Mouse (Mus musculus): ENCODE data around the gene Dlg4. TPM values are rescaled to one million over a fixed set of nuclear protein-coding genes. Genes with fewer than 3 reads are reported as not detected.

The Dlg4 gene
- total and polyA plus RNA-seq, 3 experiments: 1.1 to 14.0 (median 12.1) TPM

- Histone ChIP-seq H3K27me3 (ENCODE audit: insufficient read depth, low read length) (peaks cover 44% of the 10 kb centered on the region), H3K4me3 (ENCODE audit: low read depth, low read length) (no peak overlapping the region), H3K9me3 (replicated peaks) (no peaks in the 10 kb centered on the region), H3K4me1 (ENCODE audit: insufficient read depth, low read depth, low read length) (peaks cover 6% of the 10 kb centered on the region), H3K36me3 (replicated peaks) (no peaks in the 10 kb centered on the region)
- DNase-seq (ENCODE audit: low spot score) (no peak), ATAC-seq (ENCODE audit: extremely low read depth, insufficient number of reproducible peaks, low FRiP score, poor library complexity, severe bottlenecking) (no peak)
- TF ChIP-seq TAL1 (conservative IDR thresholded peaks at IDR 0.05; ENCODE audit: low read depth, low read length): no peak
- no peak for TF ChIP-seq GATA1 (IDR thresholded peaks at IDR 0.05; ENCODE audit: borderline replicate concordance, low read length)
- TF ChIP-seq CTCF (IDR thresholded peaks at IDR 0.05; ENCODE audit: low read depth, low read length): no peak
- no peak for TF ChIP-seq GATA2 (IDR thresholded peaks at IDR 0.05; ENCODE audit: borderline replicate concordance, low read depth, low read length)
- TF ChIP-seq POLR2AphosphoS5 (IDR thresholded peaks at IDR 0.05; ENCODE audit: insufficient replicate concordance, low read depth, low read length): no peak
Observed at GRCm38 (mm10) chr11:70053156-70053555, 36.4 kb downstream of the Dlg4 start.

GRCm38 (mm10) chr11:70053898-70054570 is 37.3 kb downstream of the Dlg4 start, which contains the start of gene Asgr1:
Asgr1 (plus strand) TSS chr11:70054085.
- peaks cover 44% of the 10 kb centered on the region for H3K27me3 ChIP-seq (ENCODE audit: insufficient read depth, low read length)
- H3K4me3 ChIP-seq (ENCODE audit: low read depth, low read length): no peak within 1 kb of the TSS
- H3K36me3 ChIP-seq (replicated peaks): no peaks in the 10 kb centered on the region
- H3K9me3 ChIP-seq (replicated peaks): no peaks in the 10 kb centered on the region
- DNase-seq (ENCODE audit: low spot score) (no peak), ATAC-seq (ENCODE audit: extremely low read depth, insufficient number of reproducible peaks, low FRiP score, poor library complexity, severe bottlenecking) (no peak)
- peaks cover 6% of the 10 kb centered on the region for H3K4me1 ChIP-seq (ENCODE audit: insufficient read depth, low read depth, low read length)
- TF ChIP-seq POLR2AphosphoS5 (IDR thresholded peaks at IDR 0.05; ENCODE audit: insufficient replicate concordance, low read depth, low read length): no peak
- TF ChIP-seq GATA1 (IDR thresholded peaks at IDR 0.05; ENCODE audit: borderline replicate concordance, low read length): no peak
- TF ChIP-seq CTCF (IDR thresholded peaks at IDR 0.05; ENCODE audit: low read depth, low read length): no peak
- TF ChIP-seq TAL1 (conservative IDR thresholded peaks at IDR 0.05; ENCODE audit: low read depth, low read length): no peak
- no peak for TF ChIP-seq GATA2 (IDR thresholded peaks at IDR 0.05; ENCODE audit: borderline replicate concordance, low read depth, low read length)

- TF ChIP-seq TAL1 (conservative IDR thresholded peaks at IDR 0.05; ENCODE audit: low read depth, low read length): no peak
- TF ChIP-seq CTCF (IDR thresholded peaks at IDR 0.05; ENCODE audit: low read depth, low read length): peak; percentile 92
- H3K36me3 ChIP-seq (replicated peaks): no peaks in the 10 kb centered on the region
- peaks cover 40% of the 10 kb centered on the region for H3K27me3 ChIP-seq (ENCODE audit: insufficient read depth, low read length)
- DNase-seq (ENCODE audit: low spot score): peak; percentile 60
- ATAC-seq (ENCODE audit: extremely low read depth, insufficient number of reproducible peaks, low FRiP score, poor library complexity, severe bottlenecking): no peak
- peaks cover 6% of the 10 kb centered on the region for H3K4me1 ChIP-seq (ENCODE audit: insufficient read depth, low read depth, low read length)
- H3K9me3 ChIP-seq (replicated peaks): no peaks in the 10 kb centered on the region
- no peak overlapping the region for H3K4me3 ChIP-seq (ENCODE audit: low read depth, low read length)
Observed at GRCm38 (mm10) chr11:70055618-70056214, 39.0 kb downstream of the Dlg4 start.

GRCm38 (mm10) chr11:70057805-70058204 is 41.1 kb downstream of the Dlg4 start:
- no peak for DNase-seq (ENCODE audit: low spot score)
- TF ChIP-seq POLR2AphosphoS5 (IDR thresholded peaks at IDR 0.05; ENCODE audit: insufficient replicate concordance, low read depth, low read length): no peak
- TF ChIP-seq GATA2 (IDR thresholded peaks at IDR 0.05; ENCODE audit: borderline replicate concordance, low read depth, low read length): no peak
- TF ChIP-seq GATA1 (IDR thresholded peaks at IDR 0.05; ENCODE audit: borderline replicate concordance, low read length): no peak
- TF ChIP-seq CTCF (IDR thresholded peaks at IDR 0.05; ENCODE audit: low read depth, low read length): no peak
- Histone ChIP-seq H3K4me1 (ENCODE audit: insufficient read depth, low read depth, low read length) (peaks cover 6% of the 10 kb centered on the region), H3K4me3 (ENCODE audit: low read depth, low read length) (no peak overlapping the region), H3K9me3 (replicated peaks) (no peaks in the 10 kb centered on the region), H3K27me3 (ENCODE audit: insufficient read depth, low read length) (peaks cover 28% of the 10 kb centered on the region), H3K36me3 (replicated peaks) (no peaks in the 10 kb centered on the region)
- ATAC-seq (ENCODE audit: extremely low read depth, insufficient number of reproducible peaks, low FRiP score, poor library complexity, severe bottlenecking): no peak

- TF ChIP-seq CTCF (IDR thresholded peaks at IDR 0.05; ENCODE audit: low read depth, low read length) (no peak), GATA2 (IDR thresholded peaks at IDR 0.05; ENCODE audit: borderline replicate concordance, low read depth, low read length) (no peak), TAL1 (conservative IDR thresholded peaks at IDR 0.05; ENCODE audit: low read depth, low read length) (no peak), POLR2AphosphoS5 (IDR thresholded peaks at IDR 0.05; ENCODE audit: insufficient replicate concordance, low read depth, low read length) (no peak), GATA1 (IDR thresholded peaks at IDR 0.05; ENCODE audit: borderline replicate concordance, low read length) (no peak)
- H3K9me3 ChIP-seq (replicated peaks): peaks cover 5% of the 10 kb centered on the region; the same call in 1 of the 2 replicates
Observed at GRCm38 (mm10) chr11:70059930-70060329, 43.2 kb downstream of the Dlg4 start.

GRCm38 (mm10) chr11:70063053-70063452 is 46.3 kb downstream of the Dlg4 start:
- Histone ChIP-seq H3K4me1 (ENCODE audit: insufficient read depth, low read depth, low read length) (0 out of 2 replicates have a peak, but pooled peaks cover 5% of the 10 kb centered on the region), H3K36me3 (replicated peaks) (no peaks in the 10 kb centered on the region), H3K9me3 (replicated peaks) (peaks cover 5% of the 10 kb centered on the region; the same call in 1 of the 2 replicates), H3K27me3 (ENCODE audit: insufficient read depth, low read length) (no peaks in the 10 kb centered on the region), H3K4me3 (ENCODE audit: low read depth, low read length) (no peak overlapping the region)
- DNase-seq (ENCODE audit: low spot score) (no peak), ATAC-seq (ENCODE audit: extremely low read depth, insufficient number of reproducible peaks, low FRiP score, poor library complexity, severe bottlenecking) (no peak)
- TF ChIP-seq TAL1 (conservative IDR thresholded peaks at IDR 0.05; ENCODE audit: low read depth, low read length): no peak
- no peak for TF ChIP-seq GATA1 (IDR thresholded peaks at IDR 0.05; ENCODE audit: borderline replicate concordance, low read length)
- TF ChIP-seq GATA2 (IDR thresholded peaks at IDR 0.05; ENCODE audit: borderline replicate concordance, low read depth, low read length): no peak
- TF ChIP-seq CTCF (IDR thresholded peaks at IDR 0.05; ENCODE audit: low read depth, low read length): no peak
- no peak for TF ChIP-seq POLR2AphosphoS5 (IDR thresholded peaks at IDR 0.05; ENCODE audit: insufficient replicate concordance, low read depth, low read length)

More at GRCm38 (mm10) chr11:70059930-70060329, 43.2 kb downstream of the Dlg4 start:
- peaks cover 11% of the 10 kb centered on the region for H3K27me3 ChIP-seq (ENCODE audit: insufficient read depth, low read length)
- peaks cover 6% of the 10 kb centered on the region for H3K4me1 ChIP-seq (ENCODE audit: insufficient read depth, low read depth, low read length)
- H3K36me3 ChIP-seq (replicated peaks): no peaks in the 10 kb centered on the region
- DNase-seq (ENCODE audit: low spot score) (no peak), ATAC-seq (ENCODE audit: extremely low read depth, insufficient number of reproducible peaks, low FRiP score, poor library complexity, severe bottlenecking) (no peak)
- H3K4me3 ChIP-seq (ENCODE audit: low read depth, low read length): no peak overlapping the region

Data from G1E (cell line).